Mouse (Mus musculus) small intestine, adult 2 months (tissue): ENCODE measurements around the gene Kif2a. TPM values are rescaled to one million over a fixed set of nuclear protein-coding genes. Genes with fewer than 3 reads are reported as not detected.

Source experiments
- H3K27ac ChIP-seq: fragments of 200-500 bp; 2 replicates; pipeline ENCODE4 v1.5.1; 2012; ENCODE audit warnings: low read depth, low read length, control low read depth, inconsistent platforms; ENCODE audit not compliant: insufficient read depth
- H3K27me3 ChIP-seq: fragments of 200-500 bp; 2 replicates; pipeline ENCODE4 v1.6.1; 2012; ENCODE audit warnings: mild to moderate bottlenecking, moderate library complexity, low read length, inconsistent platforms; ENCODE audit not compliant: control insufficient read depth, insufficient read depth
- H3K36me3 ChIP-seq: fragments of 200-500 bp; 2 replicates; pipeline ENCODE4 v1.6.1; 2012; ENCODE audit warnings: mild to moderate bottlenecking, low read length, control low read depth, inconsistent platforms; ENCODE audit not compliant: control insufficient read depth, insufficient read depth
- H3K4me1 ChIP-seq: fragments of 200-500 bp; 2 replicates; pipeline ENCODE4 v1.6.1; 2012; ENCODE audit warnings: low read length, inconsistent platforms, mixed read lengths; ENCODE audit not compliant: control insufficient read depth, insufficient read depth, insufficient read length
- H3K4me3 ChIP-seq: fragments of 200-500 bp; 2 replicates; pipeline ENCODE4 v1.5.1; 2012; ENCODE audit warnings: low read depth, mild to moderate bottlenecking, control low read depth, inconsistent platforms, low read length, moderate library complexity
- CTCF ChIP-seq: fragments of 200-500 bp; IDR thresholded peaks from 2 replicates; pipeline ENCODE4 v1.5.1; 2012; ENCODE audit warnings: low read depth, mild to moderate bottlenecking, control low read depth, inconsistent platforms, low read length, moderate library complexity, mixed read lengths; ENCODE audit not compliant: insufficient replicate concordance, insufficient read length; ENCODE audit errors: extremely low read depth
- POLR2A ChIP-seq: fragments of 200-500 bp; IDR thresholded peaks from 2 replicates; pipeline ENCODE4 v1.6.1; 2012; ENCODE audit warnings: low read depth, mild to moderate bottlenecking, control low read depth, inconsistent platforms, low read length, moderate library complexity
- WGBS: fragments of 180-500 bp; shearing (Covaris S2); methylation state at CpG from one replicate; pipeline ENCODE4 v1.1.7; 2018; 5-methylcytosine and 5-hydroxymethylcytosine counted together
- polyA plus RNA-seq: library from polyadenylated mRNA; depleted of rRNA; stranded (reverse); fragments of >200 nt; gene quantifications from 2 replicates; pipeline ENCODE4 v1.2.3, GENCODE M21; 2012; rRNA removed

Gene Kif2a
- polyA plus RNA-seq: 0.32 and 0.95 TPM in 2 replicates

DNA sequence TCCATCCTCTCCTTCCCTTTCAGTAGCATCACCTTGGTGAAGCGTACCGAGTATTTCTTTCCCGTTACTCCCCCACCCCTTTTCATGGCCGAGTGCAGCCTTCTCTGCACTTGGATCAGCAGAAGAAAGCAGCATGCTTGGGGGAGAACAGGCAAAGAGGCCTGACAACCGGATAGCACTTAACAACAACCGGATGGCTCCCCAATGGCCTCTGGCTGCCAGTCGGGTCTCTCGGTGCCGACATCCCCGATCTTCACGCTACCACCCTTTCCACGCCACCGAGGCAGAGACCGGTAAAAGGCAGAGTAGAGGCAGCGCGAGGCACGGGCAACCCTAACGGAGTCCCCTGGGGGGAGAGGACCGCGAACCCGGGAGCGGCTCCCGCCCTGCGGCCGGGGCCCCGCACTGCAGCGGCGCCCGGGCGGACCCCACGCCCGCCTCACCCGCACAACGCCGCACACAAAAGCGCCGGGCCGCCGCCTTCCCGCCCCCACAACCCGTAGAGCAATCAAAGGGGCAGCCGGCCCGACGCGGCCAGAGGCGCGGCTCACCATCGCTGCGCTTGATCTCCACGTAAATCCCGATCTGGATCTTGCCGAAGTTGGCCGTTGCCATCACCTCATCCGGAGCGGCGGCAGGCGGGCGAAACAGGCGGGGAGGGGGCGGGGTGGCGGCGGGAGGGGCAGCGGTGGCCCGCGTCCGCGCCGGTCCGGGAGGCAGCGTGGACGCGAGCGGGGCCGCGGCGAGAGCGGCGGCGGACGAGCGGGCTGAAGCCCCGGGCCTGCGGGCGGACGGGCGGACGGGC lies at the start of gene Kif2a:
Kif2a (minus strand) TSS at position 666 of the 805 bp plus-strand sequence.
- peak within 1 kb of the TSS; percentile 83 for H3K4me3 ChIP-seq
- TF ChIP-seq CTCF: no peak
- TF ChIP-seq POLR2A: no peak
- peaks cover 20% of the 10 kb centered on the region; the same call in 1 of the 2 replicates for H3K4me1 ChIP-seq
- no peaks in the 10 kb centered on the region for H3K27me3 ChIP-seq
- WGBS: 10% methylated on average over 87 of the region's 87 CpGs
- H3K36me3 ChIP-seq: no peaks in the 10 kb centered on the region
- peak within 1 kb of the TSS; percentile 59 for H3K27ac ChIP-seq

DNA sequence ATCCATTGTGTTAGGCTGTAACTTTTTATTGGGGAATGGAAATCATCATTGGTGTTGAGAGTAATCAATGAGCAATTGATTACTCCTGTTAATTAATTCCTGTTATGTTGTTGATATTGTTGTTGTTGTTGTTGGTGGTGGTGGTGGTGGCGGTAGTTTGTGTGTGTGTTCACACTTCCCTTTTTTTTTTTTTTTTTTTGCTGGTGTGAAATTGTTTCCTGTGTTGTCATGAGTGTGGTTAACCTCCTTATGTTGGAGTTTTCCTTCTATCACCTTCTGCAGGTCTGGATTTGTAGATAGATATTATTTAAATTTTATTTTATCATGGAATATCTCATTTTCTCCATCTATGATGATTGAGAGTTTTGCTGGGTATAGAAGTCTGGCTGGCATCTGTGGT lies 47.1 kb upstream of the Kif2a start:
- TF ChIP-seq POLR2A (no peak), CTCF (no peak)
- Histone ChIP-seq H3K4me1 (no peaks in the 10 kb centered on the region), H3K27me3 (no peaks in the 10 kb centered on the region; the same call in 1 of the 2 replicates), H3K27ac (no peak overlapping the region), H3K4me3 (no peak overlapping the region), H3K36me3 (no peaks in the 10 kb centered on the region)
- 81% methylated on average over 1 of the region's 1 CpGs for WGBS

DNA sequence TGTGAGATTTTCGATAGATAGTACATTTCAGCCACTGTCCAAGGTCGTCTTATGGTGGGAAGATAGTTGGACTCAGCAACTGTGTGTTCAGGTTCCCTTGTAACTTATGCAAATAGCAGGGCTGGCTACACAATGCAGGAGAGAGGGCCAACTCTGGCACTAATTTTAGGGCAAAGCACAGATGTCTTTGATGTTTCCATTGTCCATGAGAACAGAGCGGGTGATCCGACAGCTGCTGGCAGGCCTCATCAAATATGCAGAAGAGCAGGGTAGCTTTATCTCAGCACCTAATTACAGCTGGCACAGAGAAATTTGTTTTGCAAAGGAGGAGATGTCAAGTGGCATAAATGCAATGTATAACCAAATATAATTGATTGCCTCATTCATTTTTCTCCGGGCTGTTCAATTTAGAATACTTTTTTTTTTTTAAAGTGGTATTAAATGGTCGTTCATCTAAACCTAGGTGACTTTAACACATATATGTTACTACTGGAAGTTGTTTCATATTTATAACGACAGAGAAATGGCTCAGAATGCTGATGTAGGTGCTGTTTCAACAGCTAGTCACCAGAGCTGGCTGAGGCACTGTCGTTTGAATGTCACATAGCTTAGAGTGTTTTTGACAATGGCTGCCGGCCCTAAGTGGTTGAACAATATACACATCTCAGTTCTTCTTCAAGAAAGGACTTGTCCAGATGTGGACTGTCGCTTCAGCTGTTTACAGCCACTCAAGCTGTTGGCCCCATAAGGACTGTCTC lies 43.4 kb upstream of the Kif2a start:
- peaks cover 4% of the 10 kb centered on the region; the same call in 1 of the 2 replicates for H3K4me1 ChIP-seq
- 72% methylated on average over 10 of the region's 10 CpGs for WGBS
- TF ChIP-seq POLR2A (no peak), CTCF (no peak)
- H3K36me3 ChIP-seq: no peaks in the 10 kb centered on the region
- H3K27ac ChIP-seq: no peak overlapping the region
- H3K27me3 ChIP-seq: no peaks in the 10 kb centered on the region
- H3K4me3 ChIP-seq: no peak overlapping the region

DNA sequence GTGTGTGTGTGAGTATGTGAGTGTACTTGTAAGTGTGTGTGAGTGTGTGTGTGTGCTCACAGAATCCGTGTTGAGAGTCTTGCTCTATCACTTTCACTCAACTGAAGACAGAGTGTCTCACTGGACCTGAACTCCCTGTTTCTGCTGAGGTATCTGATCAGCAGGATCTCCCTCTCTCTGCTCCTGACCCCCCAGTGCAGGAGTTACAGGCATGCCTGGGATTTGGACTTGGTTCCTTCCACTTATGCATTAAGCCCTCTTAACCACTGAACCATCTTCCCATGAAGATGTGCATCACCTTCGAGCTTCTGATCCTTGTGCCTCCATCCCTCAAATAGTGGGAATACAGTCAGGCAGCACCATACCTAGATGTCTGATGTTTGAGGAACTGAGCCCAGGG lies 42.3 kb upstream of the Kif2a start:
- 78% methylated on average over 2 of the region's 2 CpGs for WGBS
- no peak overlapping the region for H3K27ac ChIP-seq

DNA sequence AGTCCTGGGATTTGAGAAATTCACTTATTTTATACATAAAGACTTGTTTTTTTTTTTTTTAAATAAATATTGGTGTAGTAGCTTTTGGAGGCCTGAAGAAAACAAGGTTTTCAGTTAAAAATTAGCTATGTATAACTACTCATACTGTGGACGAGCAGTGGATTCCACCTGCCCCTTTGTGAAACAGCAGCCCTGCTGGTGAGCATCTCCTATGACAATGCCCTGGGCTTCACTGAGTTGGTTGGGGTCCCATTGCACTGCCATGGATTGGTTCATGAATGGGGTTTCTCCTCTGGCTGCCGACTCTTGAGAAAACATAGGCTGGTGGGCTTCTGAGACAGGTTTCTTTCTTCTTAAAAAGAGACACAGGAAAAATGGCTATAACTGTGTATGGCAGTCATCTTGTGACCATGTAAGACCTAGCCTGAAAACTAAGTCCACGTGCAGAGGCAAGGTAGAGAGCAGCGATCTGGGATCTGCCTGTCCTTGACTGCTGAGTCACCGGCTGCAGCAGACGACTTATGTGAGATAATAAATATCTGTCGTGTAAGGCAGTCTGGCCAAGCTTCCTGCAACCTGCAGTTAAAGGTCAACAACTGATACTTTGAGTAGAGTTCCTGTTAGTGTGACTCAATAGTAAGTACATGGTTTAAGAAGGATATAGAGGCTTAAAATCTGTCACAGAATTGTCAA lies 41.3 kb upstream of the Kif2a start:
- H3K27me3 ChIP-seq: no peaks in the 10 kb centered on the region
- no peak overlapping the region for H3K27ac ChIP-seq
- no peak overlapping the region for H3K4me3 ChIP-seq
- WGBS: 27% methylated on average over 7 of the region's 7 CpGs
- H3K36me3 ChIP-seq: no peaks in the 10 kb centered on the region
- peaks cover 4% of the 10 kb centered on the region; the same call in 1 of the 2 replicates for H3K4me1 ChIP-seq
- no peak for TF ChIP-seq POLR2A
- no peak for TF ChIP-seq CTCF

More for the DNA sequence above, 42.3 kb upstream of the Kif2a start:
- Histone ChIP-seq H3K27me3 (no peaks in the 10 kb centered on the region), H3K36me3 (no peaks in the 10 kb centered on the region), H3K4me1 (peaks cover 4% of the 10 kb centered on the region; the same call in 1 of the 2 replicates), H3K4me3 (no peak overlapping the region)
- TF ChIP-seq POLR2A: no peak
- TF ChIP-seq CTCF: no peak

DNA sequence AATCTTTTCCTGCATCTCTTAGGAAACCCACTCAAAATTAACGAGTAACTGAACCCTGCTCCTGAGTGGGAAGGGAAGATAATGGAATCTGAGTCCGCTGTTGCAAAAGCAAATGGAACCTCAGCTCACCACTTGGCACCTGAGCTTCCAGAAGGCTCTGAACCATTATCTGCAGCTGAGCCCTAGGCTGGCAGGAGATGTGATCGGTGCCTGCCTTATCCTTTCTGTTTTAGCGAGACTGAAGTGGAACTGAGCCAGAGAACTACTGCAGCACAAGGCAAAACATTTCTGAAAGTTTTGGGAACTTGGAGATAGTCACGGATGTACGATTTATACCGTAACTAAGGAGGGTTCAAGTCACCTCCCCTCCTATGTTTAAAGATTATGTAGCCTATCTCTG lies 38.2 kb upstream of the Kif2a start:
- Histone ChIP-seq H3K27ac (no peak overlapping the region), H3K4me3 (no peak overlapping the region), H3K27me3 (no peaks in the 10 kb centered on the region), H3K4me1 (peaks cover 4% of the 10 kb centered on the region; the same call in 1 of the 2 replicates), H3K36me3 (no peaks in the 10 kb centered on the region)
- WGBS: 69% methylated on average over 7 of the region's 7 CpGs
- TF ChIP-seq CTCF (no peak), POLR2A (no peak)
